Mouse (Mus musculus) naive thymus-derived CD4-positive, alpha-beta T cell, adult 2 months (primary cell): ENCODE measurements around the gene 4930564D02Rik.

Source experiments
- DNase-seq: peaks from one replicate; pipeline ENCODE4 v3.0.0-alpha.2; 2011; ENCODE audit warnings: low read depth

Gene 4930564D02Rik

GRCm38 (mm10) chr3:105066544-105066943 is at the start of gene 4930564D02Rik:
4930564D02Rik (plus strand) TSS chr3:105066844.
- DNase-seq, result no peak

DNA sequence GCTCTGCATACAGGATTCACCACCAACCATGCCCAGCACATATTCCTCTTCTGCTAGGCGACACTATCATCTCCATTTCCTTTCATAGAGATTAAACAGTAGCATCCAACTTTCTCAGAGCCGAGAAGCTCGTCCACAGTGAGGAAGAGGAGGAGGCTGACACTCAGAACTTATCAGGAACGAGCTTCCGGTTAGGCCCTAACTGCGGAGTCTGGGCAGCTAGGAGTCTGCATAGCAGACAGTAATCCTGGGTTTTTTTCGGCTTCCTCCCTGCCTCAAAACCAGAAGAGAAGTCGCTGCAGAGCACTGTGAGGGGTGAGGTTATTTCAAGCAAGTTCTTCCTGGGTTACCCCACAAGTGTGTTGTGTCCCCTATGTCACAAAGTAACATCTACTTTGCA is 49.3 kb upstream of the 4930564D02Rik start:
- DNase-seq, result no peak

DNA sequence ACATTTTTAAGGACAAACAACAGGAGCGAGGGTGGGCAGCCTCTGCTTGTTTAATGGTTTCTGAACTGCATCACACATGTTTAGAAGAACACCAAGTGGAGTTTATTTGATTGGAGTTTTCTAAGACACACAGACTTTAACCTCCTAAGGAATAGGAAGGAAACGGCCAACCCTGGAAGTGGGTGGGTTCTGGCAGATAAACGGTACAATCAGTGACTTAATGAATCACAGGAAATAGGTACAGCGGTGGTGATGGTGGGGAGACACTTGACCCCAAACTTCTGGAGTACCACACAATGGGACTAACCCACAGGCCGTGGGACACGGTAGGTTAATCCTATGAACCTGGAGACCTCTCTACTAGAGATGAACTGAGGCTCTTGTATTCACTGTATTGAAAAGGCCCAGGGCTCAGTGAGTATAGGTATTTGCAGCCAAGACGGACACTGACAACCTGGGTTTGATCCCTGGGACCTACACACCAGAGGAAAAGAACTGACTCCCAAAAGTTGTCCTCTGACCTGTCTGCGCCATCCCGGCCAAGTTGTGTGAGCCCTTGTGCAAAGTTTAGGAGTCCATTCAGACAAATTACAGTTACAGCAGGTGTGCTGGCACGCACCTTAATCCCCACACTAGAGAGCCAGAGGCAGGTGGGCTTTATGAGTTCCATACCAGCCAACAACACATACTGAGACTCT is 48.4 kb upstream of the 4930564D02Rik start:
- DNase-seq, result no peak

GRCm38 (mm10) chr3:105018783-105019105 is 47.9 kb upstream of the 4930564D02Rik start:
- DNase-seq, result no peak

DNA sequence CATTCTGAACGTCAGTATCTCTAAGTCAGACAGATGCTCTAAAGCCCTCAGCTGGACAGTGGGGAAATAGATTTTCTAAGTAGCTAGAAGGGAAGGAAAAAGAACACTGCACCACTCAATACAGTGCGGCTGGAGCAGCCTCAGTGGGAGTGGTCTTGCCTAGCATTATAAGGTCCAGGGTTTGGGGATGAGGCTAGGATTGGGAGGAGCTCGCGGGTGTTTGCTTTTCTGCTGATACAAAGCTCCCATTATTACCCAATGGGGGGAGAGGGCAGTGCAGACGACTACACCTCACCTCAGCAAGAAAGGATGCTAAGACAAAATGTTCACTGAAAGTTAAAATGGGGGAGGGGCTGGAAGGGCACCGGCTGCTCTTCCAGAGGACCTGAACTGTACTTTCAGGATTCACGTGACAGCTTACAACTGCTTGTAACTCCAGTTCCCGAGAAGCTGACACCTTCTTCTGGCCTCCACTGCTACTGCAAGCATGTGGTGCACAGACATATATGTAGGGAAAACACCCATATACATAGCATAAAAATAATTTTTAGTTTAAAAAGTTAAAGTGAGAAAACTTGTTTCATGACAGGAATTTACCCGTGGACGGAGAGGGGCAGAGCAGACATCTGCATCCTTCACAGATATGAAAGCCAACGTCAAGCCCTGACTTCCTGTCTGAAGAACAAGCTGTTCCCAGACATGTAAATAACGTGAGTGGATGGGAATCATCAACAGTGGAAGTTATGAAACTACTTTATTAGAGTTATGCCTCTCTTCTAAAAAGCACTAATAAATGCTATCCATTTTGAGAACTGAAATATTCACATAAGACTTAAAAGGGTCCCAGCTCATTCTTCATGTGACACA is 46.6 kb upstream of the 4930564D02Rik start:
- DNase-seq, result no peak

GRCm38 (mm10) chr3:105023371-105024005 is 43.2 kb upstream of the 4930564D02Rik start:
- no peak for DNase-seq

DNA sequence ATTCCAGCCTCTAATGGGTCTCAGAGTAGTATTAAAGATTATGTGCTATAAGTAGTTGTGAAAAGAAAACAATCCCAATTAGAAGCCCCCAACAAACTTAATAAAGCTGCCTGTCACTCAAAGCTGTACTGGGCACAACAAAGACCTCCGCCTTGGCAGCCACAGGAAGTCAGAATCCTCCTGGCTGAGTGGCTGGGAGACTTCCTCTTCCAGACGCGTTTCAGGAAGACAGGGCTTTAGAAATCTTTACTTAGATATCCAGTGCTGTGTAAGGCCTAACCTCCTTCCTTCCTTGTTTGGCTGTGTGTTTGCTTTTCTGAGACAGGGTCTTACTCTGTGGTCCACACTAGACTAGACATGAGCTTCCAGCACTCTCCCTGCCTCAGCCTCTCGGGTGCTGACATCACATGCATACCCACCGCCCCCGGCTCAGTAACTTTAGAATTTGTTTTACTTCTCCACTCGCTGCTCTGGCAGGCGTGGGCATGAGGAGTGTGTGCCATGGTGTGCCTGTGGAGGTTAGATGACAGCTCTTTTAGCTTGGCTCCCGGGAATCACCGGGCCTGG is 30.3 kb upstream of the 4930564D02Rik start:
- no peak for DNase-seq

GRCm38 (mm10) chr3:105037240-105037770 is 29.3 kb upstream of the 4930564D02Rik start:
- DNase-seq, result no peak

- DNase-seq, result no peak
Observed at GRCm38 (mm10) chr3:105040002-105040401, 26.6 kb upstream of the 4930564D02Rik start.

DNA sequence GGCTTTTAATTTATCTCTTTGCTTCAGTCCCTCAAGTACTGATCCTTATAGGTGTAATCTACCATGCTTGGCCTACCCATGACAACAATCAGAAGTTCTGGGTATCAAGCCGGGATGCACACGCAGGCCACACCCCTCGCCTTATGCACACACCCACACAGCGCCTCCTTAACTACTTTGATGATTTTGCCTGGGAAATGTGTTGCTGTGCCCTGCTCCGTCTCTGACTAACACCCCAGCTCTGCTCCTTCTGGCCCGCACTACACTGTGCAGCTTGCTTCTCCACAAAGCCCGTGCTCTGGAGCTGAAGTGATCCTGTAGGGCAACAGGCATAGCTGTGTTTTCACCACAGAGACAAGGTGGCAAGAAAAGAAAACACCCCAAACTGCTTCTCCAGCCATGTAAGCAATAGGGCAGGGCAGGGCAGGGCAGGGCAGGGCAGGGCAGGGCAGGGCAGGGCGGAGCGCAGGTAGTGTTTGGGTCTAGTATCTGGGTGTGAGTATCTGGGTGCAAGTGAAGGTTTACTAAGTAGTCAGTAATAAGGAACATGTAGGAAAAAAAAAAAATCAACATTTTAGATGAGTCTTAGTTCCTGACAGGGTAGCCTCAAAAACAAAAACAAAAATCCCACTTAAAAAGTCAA is 25.5 kb upstream of the 4930564D02Rik start:
- no peak for DNase-seq

DNA sequence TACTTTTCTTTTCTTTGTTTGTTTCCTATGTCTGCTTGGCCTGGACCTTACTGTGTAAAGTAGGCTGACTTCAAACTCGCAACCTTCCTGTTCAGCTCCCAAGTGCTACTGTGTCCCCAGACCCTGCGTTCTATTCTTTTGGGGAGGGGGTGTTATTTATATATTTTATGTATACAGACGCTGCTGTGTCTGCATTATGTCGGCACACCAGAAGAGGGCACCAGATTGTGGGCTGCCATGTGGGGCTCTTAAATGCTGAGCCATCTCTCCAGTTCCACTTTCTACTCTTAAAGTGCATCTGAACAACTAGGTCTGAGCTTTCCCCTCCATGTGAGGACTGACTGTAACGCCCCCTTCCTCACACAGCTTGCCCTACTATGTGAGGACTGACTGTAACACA is 22.9 kb upstream of the 4930564D02Rik start:
- DNase-seq, result no peak

DNA sequence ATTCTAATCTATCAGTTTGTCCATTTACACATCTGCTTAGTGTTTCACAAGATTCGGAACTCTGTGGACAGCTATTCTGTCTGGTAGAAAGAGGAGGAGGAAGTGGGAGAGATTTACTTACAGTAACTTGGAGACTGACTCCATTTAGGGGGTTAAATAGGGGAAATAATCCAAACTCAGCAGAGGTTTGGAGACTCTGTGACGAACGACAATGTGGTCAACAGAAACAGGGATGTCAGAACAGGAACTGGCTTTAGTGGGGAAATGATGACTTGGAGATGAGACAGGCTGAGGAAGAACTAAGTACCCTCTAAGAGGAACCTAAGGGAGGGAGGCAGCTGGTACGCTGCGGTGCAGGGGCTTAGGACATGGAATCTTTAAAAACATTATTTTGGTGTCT is 19.8 kb upstream of the 4930564D02Rik start:
- no peak for DNase-seq

GRCm38 (mm10) chr3:105047616-105048015 is 19.0 kb upstream of the 4930564D02Rik start:
- DNase-seq, result no peak

- DNase-seq, result no peak
Observed at GRCm38 (mm10) chr3:105049848-105050247, 16.8 kb upstream of the 4930564D02Rik start.

DNA sequence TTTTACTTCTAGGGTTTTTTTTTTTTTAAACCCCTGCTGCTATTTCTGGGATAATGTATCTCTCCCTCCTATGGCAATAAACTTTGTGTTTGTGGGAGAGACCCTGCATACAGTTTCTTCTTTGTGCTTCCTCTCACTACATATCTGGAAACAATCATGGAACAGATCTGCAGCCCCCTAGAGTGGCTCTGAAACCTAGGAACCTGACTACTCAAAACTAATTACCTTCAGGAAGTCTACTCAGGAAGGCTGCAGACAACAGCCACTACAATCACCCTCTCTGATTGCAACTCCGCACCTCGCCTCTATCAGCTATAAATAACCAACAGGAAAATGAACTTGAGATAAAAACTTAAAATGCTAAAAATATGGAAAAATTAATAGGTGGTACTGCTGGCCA is 15.5 kb upstream of the 4930564D02Rik start:
- no peak for DNase-seq

GRCm38 (mm10) chr3:105052171-105052936 is 14.3 kb upstream of the 4930564D02Rik start:
- DNase-seq, result no peak

DNA sequence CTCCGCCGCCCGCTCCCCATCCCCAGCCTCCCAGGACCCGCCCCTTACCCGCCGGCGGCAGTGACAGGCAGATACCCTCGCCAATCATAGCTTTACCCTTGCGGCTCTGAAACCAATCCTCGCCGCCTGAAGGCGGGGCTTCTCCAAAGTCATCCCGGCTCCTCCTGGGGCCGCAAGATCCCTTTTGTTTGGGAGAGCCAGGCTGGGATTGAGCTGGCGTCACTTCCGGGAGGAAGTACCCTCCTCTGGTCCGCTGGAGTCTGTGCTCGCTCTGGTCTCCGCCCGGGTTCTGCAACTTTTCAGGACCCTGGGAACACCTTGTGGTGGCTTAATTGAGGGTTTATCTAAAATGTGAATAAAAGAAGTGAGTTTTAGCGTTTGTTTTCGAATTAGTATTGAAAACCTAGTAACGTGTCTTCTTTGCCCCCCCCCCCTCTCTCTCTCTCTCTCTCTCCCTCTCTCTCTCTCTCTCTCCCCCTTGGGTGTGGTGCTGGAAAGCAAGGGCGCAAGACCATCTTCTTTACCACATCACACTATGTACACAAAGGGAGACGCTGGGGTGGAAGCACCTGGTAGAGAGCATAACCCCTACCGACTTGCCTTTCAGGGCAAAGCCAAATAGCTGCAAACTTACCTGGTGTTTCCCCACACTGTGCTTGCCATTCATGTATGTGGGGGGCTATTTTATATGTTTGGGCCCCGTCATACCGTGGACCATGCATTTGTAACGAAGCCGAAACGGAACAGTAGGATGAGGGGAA is 13.5 kb upstream of the 4930564D02Rik start, which contains the start of gene Cttnbp2nl:
Cttnbp2nl (minus strand) TSS at position 210 of the 761 bp plus-strand sequence.
- peak; percentile 79 for DNase-seq

GRCm38 (mm10) chr3:105053698-105054001 is 13.0 kb upstream of the 4930564D02Rik start:
- DNase-seq, result no peak

GRCm38 (mm10) chr3:105054952-105055351 is 11.7 kb upstream of the 4930564D02Rik start:
- no peak for DNase-seq

- DNase-seq, result no peak
Observed at GRCm38 (mm10) chr3:105055666-105056065, 11.0 kb upstream of the 4930564D02Rik start.
